Mouse (Mus musculus): Measurements from ENCODE around the gene Kcnq1. TPM values are rescaled to one million over a fixed set of nuclear protein-coding genes. Genes with fewer than 3 reads are reported as not detected.

The Kcnq1 gene
- polyA plus RNA-seq, 1 experiment from 2014 or later = 0.87 TPM

GRCm38 (mm10) chr7:143341301-143341980 lies 235.3 kb downstream of the Kcnq1 start:
- H3K9me3 ChIP-seq = peaks cover 7% of the 10 kb centered on the region
- H3K36me3 ChIP-seq (replicated peaks) = no peaks in the 10 kb centered on the region
- H3K27me3 ChIP-seq = peaks cover 93% of the 10 kb centered on the region
- no peak overlapping the region for H3K27ac ChIP-seq
- 62% methylated on average over 3 of the region's 3 CpGs for WGBS
- no peak overlapping the region for H3K9ac ChIP-seq
- H3K4me3 ChIP-seq (replicated peaks) = no peak overlapping the region
- no peak for ATAC-seq (ENCODE audit: low FRiP score)
- H3K4me1 ChIP-seq = peaks cover 25% of the 10 kb centered on the region
- H3K4me2 ChIP-seq = no peak overlapping the region

- H3K27me3 ChIP-seq = peaks cover 93% of the 10 kb centered on the region
- H3K36me3 ChIP-seq (replicated peaks) = no peaks in the 10 kb centered on the region
- H3K4me1 ChIP-seq = peaks cover 25% of the 10 kb centered on the region
- H3K4me2 ChIP-seq = peak overlapping the region; percentile 13
- 17% methylated on average over 12 of the region's 12 CpGs for WGBS
- no peak overlapping the region for H3K9ac ChIP-seq
- no peak overlapping the region for H3K4me3 ChIP-seq (replicated peaks)
- no peak for ATAC-seq (ENCODE audit: low FRiP score)
- peak overlapping the region; percentile 32; the same call in 1 of the 2 replicates for H3K27ac ChIP-seq
- H3K9me3 ChIP-seq = no peaks in the 10 kb centered on the region
Measured at GRCm38 (mm10) chr7:143343781-143344306, 237.7 kb downstream of the Kcnq1 start.

- H3K9me3 ChIP-seq = no peaks in the 10 kb centered on the region
- no peak overlapping the region for H3K9ac ChIP-seq
- H3K36me3 ChIP-seq (replicated peaks) = no peaks in the 10 kb centered on the region
- H3K4me1 ChIP-seq = 0 out of 2 replicates have a peak, but pooled peaks cover 1% of the 10 kb centered on the region
- H3K27ac ChIP-seq = no peak overlapping the region
- peaks cover 86% of the 10 kb centered on the region for H3K27me3 ChIP-seq
- H3K4me3 ChIP-seq (replicated peaks) = no peak overlapping the region
- WGBS = 76% methylated on average over 7 of the region's 7 CpGs
- H3K4me2 ChIP-seq = no peak overlapping the region
- no peak for ATAC-seq (ENCODE audit: low FRiP score)
Measured at GRCm38 (mm10) chr7:143349287-143349686, 243.1 kb downstream of the Kcnq1 start.

GRCm38 (mm10) chr7:143349848-143350247 lies 243.7 kb downstream of the Kcnq1 start:
- Histone ChIP-seq H3K4me1 (no peaks in the 10 kb centered on the region), H3K36me3 (replicated peaks) (no peaks in the 10 kb centered on the region), H3K4me2 (no peak overlapping the region), H3K4me3 (replicated peaks) (no peak overlapping the region), H3K27ac (no peak overlapping the region), H3K27me3 (peaks cover 82% of the 10 kb centered on the region), H3K9ac (no peak overlapping the region), H3K9me3 (no peaks in the 10 kb centered on the region)
- WGBS = 93% methylated on average over 1 of the region's 1 CpGs
- no peak for ATAC-seq (ENCODE audit: low FRiP score)

GRCm38 (mm10) chr7:143355831-143356230 lies 249.7 kb downstream of the Kcnq1 start:
- WGBS = 68% methylated on average over 5 of the region's 5 CpGs
- Histone ChIP-seq H3K9me3 (no peaks in the 10 kb centered on the region), H3K4me2 (no peak overlapping the region), H3K9ac (no peak overlapping the region), H3K36me3 (replicated peaks) (no peaks in the 10 kb centered on the region), H3K4me3 (replicated peaks) (no peak overlapping the region), H3K27me3 (peaks cover 79% of the 10 kb centered on the region), H3K4me1 (no peaks in the 10 kb centered on the region), H3K27ac (no peak overlapping the region)
- ATAC-seq (ENCODE audit: low FRiP score) = no peak

- Histone ChIP-seq H3K27ac (no peak overlapping the region), H3K4me2 (no peak overlapping the region), H3K9ac (no peak overlapping the region), H3K27me3 (peaks cover 81% of the 10 kb centered on the region), H3K36me3 (replicated peaks) (no peaks in the 10 kb centered on the region), H3K4me1 (no peaks in the 10 kb centered on the region), H3K4me3 (replicated peaks) (no peak overlapping the region), H3K9me3 (no peaks in the 10 kb centered on the region)
- 63% methylated on average over 1 of the region's 1 CpGs for WGBS
- ATAC-seq (ENCODE audit: low FRiP score) = no peak
Measured at GRCm38 (mm10) chr7:143357109-143357508, 250.9 kb downstream of the Kcnq1 start.

- Histone ChIP-seq H3K27ac (no peak overlapping the region), H3K4me2 (no peak overlapping the region), H3K27me3 (peaks cover 83% of the 10 kb centered on the region), H3K9me3 (no peaks in the 10 kb centered on the region), H3K4me1 (no peaks in the 10 kb centered on the region), H3K36me3 (replicated peaks) (no peaks in the 10 kb centered on the region), H3K4me3 (replicated peaks) (no peak overlapping the region), H3K9ac (no peak overlapping the region)
- 69% methylated on average over 4 of the region's 4 CpGs for WGBS
- ATAC-seq (ENCODE audit: low FRiP score) = no peak
Measured at GRCm38 (mm10) chr7:143357831-143358230, 251.7 kb downstream of the Kcnq1 start.

- Histone ChIP-seq H3K4me3 (replicated peaks) (no peak overlapping the region), H3K9me3 (no peaks in the 10 kb centered on the region), H3K9ac (no peak overlapping the region), H3K4me2 (no peak overlapping the region), H3K27me3 (peaks cover 97% of the 10 kb centered on the region), H3K27ac (no peak overlapping the region), H3K36me3 (replicated peaks) (no peaks in the 10 kb centered on the region), H3K4me1 (no peaks in the 10 kb centered on the region)
- 83% methylated on average over 1 of the region's 1 CpGs for WGBS
- no peak for ATAC-seq (ENCODE audit: low FRiP score)
Measured at GRCm38 (mm10) chr7:143359762-143360161, 253.6 kb downstream of the Kcnq1 start.

- no peak for ATAC-seq (ENCODE audit: low FRiP score)
- H3K9ac ChIP-seq = no peak overlapping the region
- H3K27ac ChIP-seq = no peak overlapping the region
- WGBS = 79% methylated on average over 5 of the region's 5 CpGs
- no peak overlapping the region for H3K4me3 ChIP-seq (replicated peaks)
- no peak overlapping the region for H3K4me2 ChIP-seq
- H3K4me1 ChIP-seq = no peaks in the 10 kb centered on the region
- H3K36me3 ChIP-seq (replicated peaks) = no peaks in the 10 kb centered on the region
- H3K27me3 ChIP-seq = peaks cover 99% of the 10 kb centered on the region
- H3K9me3 ChIP-seq = no peaks in the 10 kb centered on the region
Measured at GRCm38 (mm10) chr7:143360776-143361175, 254.6 kb downstream of the Kcnq1 start.

GRCm38 (mm10) chr7:143364092-143364832 lies 258.1 kb downstream of the Kcnq1 start:
- peaks cover 90% of the 10 kb centered on the region for H3K27me3 ChIP-seq
- 99% methylated on average over 7 of the region's 7 CpGs for WGBS
- no peak for ATAC-seq (ENCODE audit: low FRiP score)

GRCm38 (mm10) chr7:143364969-143365839 lies 259.0 kb downstream of the Kcnq1 start:
- Histone ChIP-seq H3K4me1 (peaks cover 6% of the 10 kb centered on the region; the same call in 1 of the 2 replicates), H3K27me3 (peaks cover 82% of the 10 kb centered on the region), H3K36me3 (replicated peaks) (no peaks in the 10 kb centered on the region), H3K27ac (no peak overlapping the region), H3K4me3 (replicated peaks) (no peak overlapping the region), H3K9me3 (no peaks in the 10 kb centered on the region), H3K9ac (no peak overlapping the region), H3K4me2 (no peak overlapping the region)
- WGBS = 85% methylated on average over 8 of the region's 8 CpGs
- no peak for ATAC-seq (ENCODE audit: low FRiP score)

More at GRCm38 (mm10) chr7:143364092-143364832, 258.1 kb downstream of the Kcnq1 start:
- H3K27ac ChIP-seq = no peak overlapping the region
- no peak overlapping the region for H3K4me3 ChIP-seq (replicated peaks)
- H3K9ac ChIP-seq = no peak overlapping the region
- H3K9me3 ChIP-seq = no peaks in the 10 kb centered on the region
- peaks cover 6% of the 10 kb centered on the region; the same call in 1 of the 2 replicates for H3K4me1 ChIP-seq
- H3K36me3 ChIP-seq (replicated peaks) = no peaks in the 10 kb centered on the region
- H3K4me2 ChIP-seq = no peak overlapping the region

Data from forebrain, embryonic 12.5 days (tissue).